Comparison of ENCODE assay signal across 9 mouse cellular contexts in the genomic region with DNA sequence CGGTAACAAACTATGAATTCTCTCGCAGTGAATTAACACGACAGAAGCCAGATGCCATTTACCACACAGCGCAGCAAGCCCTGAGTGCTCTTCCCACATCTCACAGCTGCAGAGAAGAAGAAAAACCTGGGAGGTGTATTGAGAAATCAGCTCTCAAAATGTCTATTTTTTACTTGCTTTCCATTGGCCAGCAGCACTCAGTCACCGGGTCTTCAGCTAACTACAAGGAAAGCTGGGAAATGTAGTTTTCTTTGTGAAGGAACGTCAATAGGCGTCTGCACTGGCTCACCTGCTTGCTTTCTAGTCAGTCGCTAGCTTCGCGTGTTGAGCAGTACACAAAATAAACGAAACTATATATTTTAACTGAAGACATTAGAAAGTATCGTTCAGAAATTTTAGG. TPM values are rescaled to one million over a fixed set of nuclear protein-coding genes. Genes with fewer than 3 reads are reported as not detected.
A peak's percentile ranks its signal among the peaks of the same experiment; 100 is the strongest.
DNase-seq lines count a peak whose midpoint lies in the region; ATAC-seq lines count a peak whose summit lies in the region.
"Had no signal": no experiment of that assay in that cellular context is flagged by ENCODE, and none has a peak within 500 bp of the region (broad histone marks: within the 10 kb centered on the region; RNA-seq: fewer than 3 reads in every experiment).

No protein-coding gene starts in this region.

- no peaks in the 10 kb centered on the region for H3K36me3 ChIP-seq in heart, embryonic 15.5 days
- H3K36me3 ChIP-seq in forebrain, embryonic 15.5 days, result no peaks in the 10 kb centered on the region
- H3K36me3 ChIP-seq in midbrain, embryonic 14.5 days (ENCODE audit: control insufficient read depth, insufficient read depth, low read length), result no peaks in the 10 kb centered on the region
- H3K36me3 ChIP-seq: liver, embryonic 12.5 days had no signal

- intact Hi-C loops in heart, postnatal 10 days (cut with DNase I), result loop anchor here (1.0 kb wide), 1 partner anchor 210 kb away; no protein-coding TSS in a partner anchor

- no peaks in the 10 kb centered on the region for H3K9me3 ChIP-seq in heart, embryonic 15.5 days (replicated peaks)
- H3K9me3 ChIP-seq in forebrain, embryonic 15.5 days, result no peaks in the 10 kb centered on the region
- no peaks in the 10 kb centered on the region for H3K9me3 ChIP-seq in midbrain, embryonic 14.5 days (ENCODE audit: control insufficient read depth, low read length)
- H3K9me3 ChIP-seq: liver, embryonic 12.5 days had no signal

- peaks cover 7% of the 10 kb centered on the region for H3K4me1 ChIP-seq in heart, embryonic 15.5 days (replicated peaks)
- H3K4me1 ChIP-seq in forebrain, embryonic 15.5 days, result no peaks in the 10 kb centered on the region
- peaks cover 5% of the 10 kb centered on the region; the same call in 1 of the 2 replicates for H3K4me1 ChIP-seq in midbrain, embryonic 14.5 days (ENCODE audit: control insufficient read depth, insufficient read depth, low read length)
- H3K4me1 ChIP-seq: liver, embryonic 12.5 days had no signal

- H3K27ac ChIP-seq in heart, embryonic 15.5 days, result no peak overlapping the region
- H3K27ac ChIP-seq in forebrain, embryonic 15.5 days (replicated peaks), result no peak overlapping the region
- H3K27ac ChIP-seq in midbrain, embryonic 14.5 days (replicated peaks; ENCODE audit: low read depth, low read length), result no peak overlapping the region
- H3K27ac ChIP-seq: liver, embryonic 12.5 days had no signal

- no peak overlapping the region for H3K4me3 ChIP-seq in heart, embryonic 15.5 days
- no peak overlapping the region for H3K4me3 ChIP-seq in forebrain, embryonic 15.5 days
- H3K4me3 ChIP-seq in midbrain, embryonic 14.5 days (replicated peaks; ENCODE audit: low read depth, low read length), result no peak overlapping the region
- H3K4me3 ChIP-seq: liver, embryonic 12.5 days had no signal

- no peak overlapping the region for H3K9ac ChIP-seq in heart, embryonic 15.5 days
- H3K9ac ChIP-seq in forebrain, embryonic 15.5 days (replicated peaks), result no peak overlapping the region
- H3K9ac ChIP-seq in midbrain, embryonic 14.5 days (replicated peaks; ENCODE audit: low read length), result no peak overlapping the region
- H3K9ac ChIP-seq: liver, embryonic 12.5 days had no signal

- WGBS in heart, embryonic 15.5 days, result 61% methylated on average over 12 of the region's 12 CpGs
- WGBS in forebrain, embryonic 15.5 days, result 70% methylated on average over 12 of the region's 12 CpGs
- WGBS in midbrain, embryonic 14.5 days, result 78% methylated on average over 12 of the region's 12 CpGs

- no peaks in the 10 kb centered on the region for H3K27me3 ChIP-seq in heart, embryonic 15.5 days
- H3K27me3 ChIP-seq in forebrain, embryonic 15.5 days, result no peaks in the 10 kb centered on the region
- H3K27me3 ChIP-seq in midbrain, embryonic 14.5 days (ENCODE audit: control insufficient read depth, insufficient read depth, low read length), result no peaks in the 10 kb centered on the region
- H3K27me3 ChIP-seq: liver, embryonic 12.5 days had no signal

- no peak for ATAC-seq in heart, embryonic 15.5 days (replicated peaks; ENCODE audit: insufficient number of reproducible peaks, insufficient read depth, low FRiP score, low read depth)
- ATAC-seq in forebrain, embryonic 15.5 days (replicated peaks), result peak; percentile 84
- ATAC-seq in midbrain, embryonic 14.5 days (ENCODE audit: low FRiP score, low TSS enrichment), result peak; percentile 76; the same call in 1 of the 2 replicates
- ATAC-seq: liver, embryonic 12.5 days had no signal

- no peak for DNase-seq in heart, postnatal 10 days
- peak; percentile 27 for DNase-seq in ES-CJ7 (ENCODE audit: low read depth, low spot score)
- peak; percentile 83 for DNase-seq in midbrain, embryonic 14.5 days
- DNase-seq in urinary bladder, postnatal 14 days (ENCODE audit: low spot score), result no peak
- no peak for DNase-seq in thymus, postnatal 36 days
- DNase-seq in cerebellum, postnatal 25 days, result no peak

- 0 out of 2 replicates have a peak overlapping the region, but pooled peaks have one; percentile 6 for H3K4me2 ChIP-seq in heart, embryonic 15.5 days
- H3K4me2 ChIP-seq in forebrain, embryonic 15.5 days (replicated peaks), result no peak overlapping the region
- H3K4me2 ChIP-seq in midbrain, embryonic 14.5 days (ENCODE audit: low read length), result no peak overlapping the region
- H3K4me2 ChIP-seq: liver, embryonic 12.5 days had no signal

RNA-seq across cellular contexts. Expression of a gene that starts 37.1 kb away (rescaled TPM):
- 1.7 and 2.2 TPM in 2 replicates for polyA plus RNA-seq in heart, embryonic 15.5 days (2015; fragmentation: Nextera tagmentation; extraction: Ambion mirVana)
- 1 to 10 TPM; 1.3 to 3.3 TPM for total RNA-seq in heart, postnatal 10 days (2021)
- 0.97 and 1.4 TPM in 2 replicates for polyA plus RNA-seq in forebrain, embryonic 15.5 days (2015; fragmentation: Nextera tagmentation; extraction: Ambion mirVana)
- 1.3 TPM in 2 replicates for polyA plus RNA-seq in midbrain, embryonic 14.5 days (2014; fragmentation: Nextera tagmentation; extraction: Ambion mirVana)

Comparison
In these comparisons a context has a peak if more than half of its experiments do, and no peak if none do; other contexts are left out.
1. DNase-seq: peak in ES-CJ7 (single experiment) and midbrain, embryonic 14.5 days (single experiment); none in heart, postnatal 10 days (0 of 2), urinary bladder, postnatal 14 days (single experiment), thymus, postnatal 36 days (0 of 2) and cerebellum, postnatal 25 days (0 of 2).